Mouse (Mus musculus) limb, embryonic 13.5 days (tissue): ENCODE measurements around the gene Olfr38. TPM values are rescaled to one million over a fixed set of nuclear protein-coding genes. Genes with fewer than 3 reads are reported as not detected.

Experiments
- ATAC-seq: fragments of 200-750 bp; cut with Nextera tagmentation; 2 replicates; pipeline ENCODE4 v1.8.0; 2017; ENCODE audit warnings: low read depth, moderate number of reproducible peaks, moderate TSS enrichment; ENCODE audit not compliant: low FRiP score
- H3K27ac ChIP-seq: fragments of 300-500 bp; sonication (generic); 2 replicates; pipeline ENCODE4 v1.5.1; 2015; ENCODE audit warnings: inconsistent platforms, mild to moderate bottlenecking, moderate library complexity
- H3K27me3 ChIP-seq: fragments of 300-500 bp; sonication (generic); 2 replicates; pipeline ENCODE4 v1.6.1; 2015; ENCODE audit warnings: mild to moderate bottlenecking, inconsistent platforms
- H3K36me3 ChIP-seq: fragments of 300-500 bp; sonication (generic); 2 replicates; pipeline ENCODE4 v1.6.1; 2015; ENCODE audit warnings: inconsistent platforms, mild to moderate bottlenecking, moderate library complexity
- H3K4me1 ChIP-seq: fragments of 300-500 bp; sonication (generic); 2 replicates; pipeline ENCODE4 v1.6.1; 2015; ENCODE audit warnings: inconsistent platforms
- H3K4me2 ChIP-seq: fragments of 300-500 bp; sonication (generic); replicated peaks from 2 replicates; pipeline ENCODE4 v1.6.1; 2015; ENCODE audit warnings: inconsistent platforms, mild to moderate bottlenecking, moderate library complexity
- H3K4me3 ChIP-seq: fragments of 300-500 bp; sonication (generic); 2 replicates; pipeline ENCODE4 v1.5.1; 2015; ENCODE audit warnings: moderate library complexity, mild to moderate bottlenecking, inconsistent platforms
- H3K9ac ChIP-seq: fragments of 300-500 bp; sonication (generic); 2 replicates; pipeline ENCODE4 v1.6.1; 2015; ENCODE audit warnings: mild to moderate bottlenecking, inconsistent platforms
- H3K9me3 ChIP-seq: fragments of 300-500 bp; sonication (generic); 2 replicates; pipeline ENCODE4 v1.6.1; 2016; ENCODE audit warnings: inconsistent platforms
- WGBS: fragments of 180-500 bp; shearing (Covaris S2); methylation state at CpG from one replicate; pipeline ENCODE4 v1.1.7; 2015; 5-methylcytosine and 5-hydroxymethylcytosine counted together
- polyA plus RNA-seq: library from polyadenylated mRNA; unstranded; fragments of >200 nt; fragmentation: Nextera tagmentation; extraction: Ambion mirVana; gene quantifications from 2 replicates; pipeline ENCODE4 v1.2.1, GENCODE M21; 2015

Olfr38 gene
- not detected in 2 replicates for polyA plus RNA-seq

- ATAC-seq: no peak
- H3K9ac ChIP-seq: no peak within 1 kb of the TSS
- no peaks in the 10 kb centered on the region for H3K36me3 ChIP-seq
- WGBS: 55% methylated on average over 1 of the region's 1 CpGs
- H3K4me3 ChIP-seq: no peak within 1 kb of the TSS
- H3K4me2 ChIP-seq: no peak within 1 kb of the TSS
- no peaks in the 10 kb centered on the region for H3K4me1 ChIP-seq
- no peak within 1 kb of the TSS for H3K27ac ChIP-seq
- H3K9me3 ChIP-seq: no peaks in the 10 kb centered on the region
- H3K27me3 ChIP-seq: no peaks in the 10 kb centered on the region
Measured at GRCm38 (mm10) chr6:42756104-42756503, at the start of gene Olfr38. Gene Olfr38 (plus strand): TSS chr6:42756404.

GRCm38 (mm10) chr6:42709291-42710211 lies 46.7 kb upstream of the Olfr38 start, which contains the start of gene Tcaf1:
Gene Tcaf1 (minus strand): TSS chr6:42710088.
- peak within 1 kb of the TSS; percentile 74 for H3K4me2 ChIP-seq
- WGBS: under 1% methylated on average over 28 of the region's 28 CpGs
- H3K9me3 ChIP-seq: no peaks in the 10 kb centered on the region
- peak within 1 kb of the TSS; percentile 79 for H3K4me3 ChIP-seq
- peak within 1 kb of the TSS; percentile 86 for H3K27ac ChIP-seq
- 0 out of 2 replicates have a peak, but pooled peaks cover 3% of the 10 kb centered on the region for H3K36me3 ChIP-seq
- peak within 1 kb of the TSS; percentile 89 for H3K9ac ChIP-seq
- peaks cover 10% of the 10 kb centered on the region for H3K4me1 ChIP-seq
- peak; percentile 100 for ATAC-seq
- H3K27me3 ChIP-seq: no peaks in the 10 kb centered on the region

- Histone ChIP-seq H3K9ac (no peak overlapping the region), H3K4me3 (no peak overlapping the region), H3K36me3 (no peaks in the 10 kb centered on the region), H3K9me3 (no peaks in the 10 kb centered on the region), H3K4me1 (no peaks in the 10 kb centered on the region), H3K4me2 (no peak overlapping the region), H3K27ac (no peak overlapping the region), H3K27me3 (no peaks in the 10 kb centered on the region)
- ATAC-seq: no peak
- WGBS: 78% methylated on average over 8 of the region's 8 CpGs
Measured at GRCm38 (mm10) chr6:42714668-42715067, 41.5 kb upstream of the Olfr38 start.

GRCm38 (mm10) chr6:42717973-42718372 lies 38.2 kb upstream of the Olfr38 start:
- Histone ChIP-seq H3K27me3 (no peaks in the 10 kb centered on the region), H3K4me3 (no peak overlapping the region), H3K4me1 (no peaks in the 10 kb centered on the region), H3K36me3 (no peaks in the 10 kb centered on the region), H3K4me2 (no peak overlapping the region), H3K9ac (no peak overlapping the region), H3K9me3 (no peaks in the 10 kb centered on the region), H3K27ac (no peak overlapping the region)
- no peak for ATAC-seq

- H3K9me3 ChIP-seq: no peaks in the 10 kb centered on the region
- no peak within 1 kb of the TSS for H3K9ac ChIP-seq
- no peak within 1 kb of the TSS for H3K27ac ChIP-seq
- no peak within 1 kb of the TSS for H3K4me3 ChIP-seq
- WGBS: 98% methylated on average over 1 of the region's 1 CpGs
- no peaks in the 10 kb centered on the region for H3K36me3 ChIP-seq
- ATAC-seq: no peak
- H3K27me3 ChIP-seq: no peaks in the 10 kb centered on the region
- H3K4me1 ChIP-seq: no peaks in the 10 kb centered on the region
- H3K4me2 ChIP-seq: no peak within 1 kb of the TSS
Measured at GRCm38 (mm10) chr6:42739071-42739470, 17.1 kb upstream of the Olfr38 start, which contains the start of gene Olfr453. Gene Olfr453 (plus strand): TSS chr6:42739371.

GRCm38 (mm10) chr6:42742303-42742702 lies 13.9 kb upstream of the Olfr38 start:
- ATAC-seq: no peak
- H3K27ac ChIP-seq: no peak overlapping the region
- H3K36me3 ChIP-seq: no peaks in the 10 kb centered on the region
- H3K4me3 ChIP-seq: no peak overlapping the region
- H3K4me1 ChIP-seq: no peaks in the 10 kb centered on the region
- H3K9ac ChIP-seq: no peak overlapping the region
- H3K4me2 ChIP-seq: no peak overlapping the region
- 81% methylated on average over 5 of the region's 5 CpGs for WGBS
- H3K27me3 ChIP-seq: no peaks in the 10 kb centered on the region
- no peaks in the 10 kb centered on the region for H3K9me3 ChIP-seq

- H3K36me3 ChIP-seq: no peaks in the 10 kb centered on the region
- no peak overlapping the region for H3K9ac ChIP-seq
- H3K27me3 ChIP-seq: no peaks in the 10 kb centered on the region
- no peak overlapping the region for H3K4me3 ChIP-seq
- no peak overlapping the region for H3K4me2 ChIP-seq
- no peak for ATAC-seq
- no peaks in the 10 kb centered on the region for H3K9me3 ChIP-seq
- no peak overlapping the region for H3K27ac ChIP-seq
- H3K4me1 ChIP-seq: no peaks in the 10 kb centered on the region
Measured at GRCm38 (mm10) chr6:42747846-42748245, 8.4 kb upstream of the Olfr38 start.

- Histone ChIP-seq H3K4me1 (no peaks in the 10 kb centered on the region), H3K36me3 (no peaks in the 10 kb centered on the region), H3K9ac (no peak overlapping the region), H3K4me2 (no peak overlapping the region), H3K9me3 (no peaks in the 10 kb centered on the region), H3K27me3 (no peaks in the 10 kb centered on the region), H3K27ac (no peak overlapping the region), H3K4me3 (no peak overlapping the region)
- no peak for ATAC-seq
- WGBS: 91% methylated on average over 1 of the region's 1 CpGs
Measured at GRCm38 (mm10) chr6:42777066-42777465, 20.9 kb downstream of the Olfr38 start.

- Histone ChIP-seq H3K4me1 (no peaks in the 10 kb centered on the region), H3K36me3 (no peaks in the 10 kb centered on the region), H3K9ac (no peak within 1 kb of the TSS), H3K4me3 (no peak within 1 kb of the TSS), H3K4me2 (no peak within 1 kb of the TSS), H3K27ac (no peak within 1 kb of the TSS), H3K9me3 (no peaks in the 10 kb centered on the region), H3K27me3 (no peaks in the 10 kb centered on the region)
- ATAC-seq: no peak
Measured at GRCm38 (mm10) chr6:42784793-42785192, 28.6 kb downstream of the Olfr38 start, which contains the start of gene Olfr452. Gene Olfr452 (plus strand): TSS chr6:42785093.

- Histone ChIP-seq H3K27ac (no peak overlapping the region), H3K4me2 (no peak overlapping the region), H3K9me3 (no peaks in the 10 kb centered on the region), H3K27me3 (no peaks in the 10 kb centered on the region), H3K4me3 (no peak overlapping the region), H3K36me3 (no peaks in the 10 kb centered on the region), H3K4me1 (no peaks in the 10 kb centered on the region), H3K9ac (no peak overlapping the region)
- ATAC-seq: no peak
- 55% methylated on average over 4 of the region's 4 CpGs for WGBS
Measured at GRCm38 (mm10) chr6:42790247-42790948, 34.2 kb downstream of the Olfr38 start.

- Histone ChIP-seq H3K36me3 (no peaks in the 10 kb centered on the region), H3K9me3 (no peaks in the 10 kb centered on the region), H3K27me3 (no peaks in the 10 kb centered on the region), H3K4me1 (no peaks in the 10 kb centered on the region), H3K27ac (no peak overlapping the region), H3K4me3 (no peak overlapping the region), H3K4me2 (no peak overlapping the region), H3K9ac (no peak overlapping the region)
- ATAC-seq: no peak
- WGBS: 82% methylated on average over 9 of the region's 9 CpGs
Measured at GRCm38 (mm10) chr6:42790949-42791556, 34.8 kb downstream of the Olfr38 start.

- no peak overlapping the region for H3K4me2 ChIP-seq
- H3K27me3 ChIP-seq: no peaks in the 10 kb centered on the region
- WGBS: 91% methylated on average over 3 of the region's 3 CpGs
- H3K27ac ChIP-seq: no peak overlapping the region
- no peaks in the 10 kb centered on the region for H3K4me1 ChIP-seq
- no peak overlapping the region for H3K9ac ChIP-seq
- H3K36me3 ChIP-seq: no peaks in the 10 kb centered on the region
- ATAC-seq: no peak
- H3K9me3 ChIP-seq: no peaks in the 10 kb centered on the region
- no peak overlapping the region for H3K4me3 ChIP-seq
Measured at GRCm38 (mm10) chr6:42794982-42795381, 38.8 kb downstream of the Olfr38 start.
